Mouse (Mus musculus) embryo, embryonic 11 days (tissue): ENCODE data around the gene Krit1.
A peak's percentile ranks its signal among the peaks of the same experiment; 100 is the strongest.
"Not testable (repeated sequence)": the region's sequence is repeated elsewhere in the genome, so short reads cannot be mapped to it uniquely, and the experiment has no call there.

Experiments used
- DNase-seq: peaks from one replicate; pipeline ENCODE4 v3.0.0-alpha.2; 2015

The Krit1 gene

DNA sequence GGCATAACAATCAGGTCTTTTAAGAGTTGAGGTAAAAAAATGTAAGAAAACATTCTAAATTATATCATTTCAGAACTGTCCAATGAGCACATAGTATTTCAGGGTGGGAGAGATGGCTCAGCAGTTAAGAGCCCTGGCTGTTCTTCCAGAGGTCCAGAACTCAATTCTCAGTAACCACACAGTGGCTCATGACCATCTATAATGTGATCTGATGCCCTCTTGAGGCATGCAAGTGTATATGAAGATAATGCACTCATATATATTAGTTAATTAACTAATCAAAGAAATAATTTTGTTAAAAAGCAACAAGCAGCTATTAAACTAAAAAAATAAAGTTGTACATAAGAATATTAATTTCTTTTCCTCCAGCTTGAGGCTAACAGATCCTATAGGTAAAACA is 86.2 kb downstream of the Krit1 start:
- DNase-seq, result no peak

DNA sequence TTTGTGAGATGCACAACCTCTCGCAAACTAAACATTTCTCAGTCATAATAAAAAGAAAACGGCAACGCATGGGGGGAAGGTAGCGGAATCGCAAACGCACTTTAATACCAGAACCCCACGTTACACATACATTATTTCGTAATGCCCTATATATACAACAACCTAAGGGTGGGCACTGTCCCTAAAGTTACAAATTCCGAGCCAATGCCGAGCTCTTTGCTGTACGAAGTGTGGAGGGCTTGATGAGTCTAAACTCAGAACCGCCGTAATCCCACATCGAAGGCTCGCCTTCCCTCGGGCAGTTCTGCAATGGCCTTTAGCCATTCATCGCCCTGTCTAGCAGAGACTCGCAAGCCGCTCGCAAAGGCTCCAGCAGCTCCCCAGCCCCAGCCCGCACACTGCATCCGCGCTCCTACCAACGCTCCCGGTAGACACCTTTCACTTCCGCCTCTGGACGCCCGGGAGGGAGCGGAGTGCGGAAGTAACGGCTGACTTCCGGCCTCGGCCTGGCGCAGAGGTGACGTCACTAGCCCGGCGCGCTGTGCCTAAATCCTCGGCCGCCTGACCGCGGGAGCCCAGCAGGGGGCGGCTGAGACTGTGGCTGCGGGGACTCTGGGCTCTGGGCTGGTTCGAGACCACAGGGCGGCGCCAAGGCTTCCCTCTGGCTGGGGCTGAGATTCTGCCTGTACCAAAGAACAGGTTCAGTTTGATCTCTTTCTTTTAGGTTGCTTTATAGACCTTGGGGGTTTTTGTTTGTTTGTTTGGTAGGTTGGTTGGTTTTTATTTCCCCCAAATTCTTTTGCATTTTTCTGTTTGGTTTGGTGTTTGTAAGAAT is 90.7 kb downstream of the Krit1 start, which contains the start of gene Mterf1a:
Gene Mterf1a (minus strand): TSS at position 475 of the 835 bp plus-strand sequence.
- peak; percentile 7 for DNase-seq

- not testable (repeated sequence) for DNase-seq
These were observed 91.3 kb downstream of the Krit1 start for GRCm38 (mm10) chr5:3894294-3894619.
